Mouse (Mus musculus) thymus, postnatal 0 days (tissue): Measurements from ENCODE around the gene Rnf186. TPM values are rescaled to one million over a fixed set of nuclear protein-coding genes. Genes with fewer than 3 reads are reported as not detected.

Source experiments
- DNase-seq: peaks from one replicate; pipeline ENCODE4 v3.0.0-alpha.2; 2015; ENCODE audit warnings: low spot score
- polyA plus RNA-seq: library from polyadenylated mRNA; unstranded; fragments of >200 nt; fragmentation: Nextera tagmentation; extraction: Ambion mirVana; gene quantifications from 2 replicates; pipeline ENCODE4 v1.2.1, GENCODE M21; 2015

Rnf186 gene
- polyA plus RNA-seq: 0.61 and 1.1 TPM in 2 replicates

- DNase-seq: no peak
These were observed at the start of gene Rnf186 for GRCm38 (mm10) chr4:138966866-138967265. Rnf186 (plus strand) TSS chr4:138967112.

GRCm38 (mm10) chr4:138917282-138917681 lies 49.6 kb upstream of the Rnf186 start:
- DNase-seq: no peak

DNA sequence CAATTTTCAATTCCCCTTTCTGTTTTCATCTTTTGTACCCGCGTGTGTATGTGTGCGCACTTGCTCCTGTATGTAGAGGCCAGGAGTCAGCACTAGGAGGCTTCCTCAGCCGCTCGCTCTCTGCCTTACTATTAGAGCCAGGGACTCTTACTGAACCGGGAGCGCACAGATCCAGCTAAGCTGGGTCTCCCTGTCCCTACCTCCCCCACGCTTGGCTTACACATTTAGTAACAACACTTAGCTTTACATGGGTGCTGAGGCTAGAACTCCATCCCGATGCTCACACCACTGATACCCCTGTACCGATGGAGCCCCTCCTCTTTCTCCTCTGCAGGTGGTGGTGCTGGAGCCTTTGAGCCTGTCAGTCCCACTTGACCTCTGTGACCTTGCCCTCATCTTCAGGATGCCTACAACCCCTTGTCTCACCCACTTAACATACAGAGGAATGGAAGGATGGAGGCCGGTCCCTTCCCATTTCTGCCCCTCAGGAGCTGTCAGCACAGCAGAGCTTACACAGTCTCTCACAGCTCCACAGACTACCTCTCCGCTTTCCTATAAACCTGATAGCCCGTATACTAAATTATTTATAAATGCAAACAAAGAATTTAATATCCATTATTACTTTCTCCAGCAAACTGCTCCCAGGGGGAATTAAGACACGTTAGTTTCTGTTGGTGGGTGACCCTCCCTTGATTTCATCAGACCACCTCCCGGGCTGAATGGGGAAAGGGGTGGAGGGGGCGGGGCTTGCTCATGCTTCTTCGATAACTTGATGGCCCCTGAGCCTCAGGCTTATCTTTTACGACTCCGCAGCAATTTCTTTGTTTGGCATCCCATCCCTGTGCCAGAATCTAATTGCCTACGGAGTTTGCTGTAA lies 45.4 kb upstream of the Rnf186 start:
- no peak for DNase-seq

DNA sequence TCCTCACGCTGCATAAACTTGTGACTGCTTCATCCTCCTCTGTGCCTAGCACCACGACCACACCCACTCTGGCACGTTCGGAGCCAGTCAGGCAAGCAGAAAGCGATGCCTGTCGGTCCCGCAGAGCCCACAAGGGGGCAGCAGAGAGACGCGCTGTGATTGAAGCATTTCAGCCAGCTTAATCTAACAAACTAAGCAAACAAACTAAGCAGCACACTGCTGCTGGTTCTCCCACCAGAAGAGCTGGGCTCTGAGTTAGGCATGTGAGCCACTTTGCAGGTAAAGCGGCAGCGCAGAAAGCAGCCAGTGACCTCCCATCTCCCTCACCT lies 44.8 kb upstream of the Rnf186 start:
- peak; percentile 90 for DNase-seq

- no peak for DNase-seq
These were observed 41.4 kb upstream of the Rnf186 start for GRCm38 (mm10) chr4:138925561-138925960.

GRCm38 (mm10) chr4:138933862-138934261 lies 33.0 kb upstream of the Rnf186 start:
- DNase-seq: no peak

- no peak for DNase-seq
These were observed 32.3 kb upstream of the Rnf186 start for GRCm38 (mm10) chr4:138934456-138935145.

DNA sequence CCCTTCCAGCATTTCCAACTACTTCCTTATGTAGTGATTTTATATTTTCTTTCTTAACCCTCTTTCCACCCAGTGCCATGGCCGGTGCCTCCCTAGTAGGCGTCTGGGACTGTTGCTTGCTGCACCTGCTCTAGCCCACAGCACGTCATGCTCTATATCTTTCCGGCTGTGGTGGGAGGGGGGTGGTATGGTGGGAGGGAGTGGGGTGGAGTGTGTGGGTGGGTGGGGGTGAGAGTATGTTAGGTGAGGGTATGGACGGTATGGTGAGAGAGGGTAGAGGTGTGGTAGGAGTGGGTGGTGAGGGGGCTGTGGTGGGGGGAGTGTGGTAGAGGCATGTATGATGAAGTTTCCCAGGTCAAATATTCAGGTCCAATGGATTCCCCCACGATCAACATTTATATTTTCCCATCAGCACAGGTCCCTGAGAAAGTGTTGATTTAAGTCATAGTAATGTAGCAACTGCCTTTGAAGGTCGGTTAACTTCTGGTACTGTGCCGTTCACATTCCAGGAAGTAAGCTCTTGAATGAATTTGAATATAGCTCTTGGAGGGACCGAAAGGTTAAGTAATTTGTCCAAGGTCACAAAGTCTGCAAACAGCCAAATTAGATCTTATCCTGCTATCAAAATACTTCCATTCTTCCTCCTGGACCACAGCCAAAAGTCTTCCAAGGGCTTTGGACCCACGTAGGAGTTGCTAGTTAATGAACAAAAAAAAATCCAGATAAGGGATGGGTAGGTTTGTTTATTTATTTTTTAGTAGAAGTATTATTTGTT lies 28.2 kb upstream of the Rnf186 start:
- no peak for DNase-seq

- no peak for DNase-seq
These were observed 27.4 kb upstream of the Rnf186 start for GRCm38 (mm10) chr4:138939481-138939880.

DNA sequence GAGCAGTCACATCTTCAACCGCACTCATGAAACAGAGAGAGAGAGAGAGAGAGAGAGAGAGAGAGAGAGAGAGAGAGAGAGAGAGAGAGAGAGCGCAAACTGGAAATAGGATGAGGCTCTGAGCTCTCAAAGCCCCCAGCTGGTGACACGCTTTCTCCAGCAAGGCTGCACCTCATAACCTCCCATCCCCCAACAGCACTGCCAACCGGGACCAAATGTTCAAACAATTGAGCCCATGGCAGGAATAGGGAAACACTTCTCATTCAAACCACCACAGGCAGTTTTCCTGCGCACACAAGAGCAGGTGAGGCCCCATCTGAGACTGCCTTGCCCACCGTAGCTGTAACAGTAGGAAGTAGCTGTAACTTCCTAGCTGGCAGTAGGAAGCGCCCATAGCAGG lies 25.5 kb upstream of the Rnf186 start:
- peak; percentile 36 for DNase-seq

DNA sequence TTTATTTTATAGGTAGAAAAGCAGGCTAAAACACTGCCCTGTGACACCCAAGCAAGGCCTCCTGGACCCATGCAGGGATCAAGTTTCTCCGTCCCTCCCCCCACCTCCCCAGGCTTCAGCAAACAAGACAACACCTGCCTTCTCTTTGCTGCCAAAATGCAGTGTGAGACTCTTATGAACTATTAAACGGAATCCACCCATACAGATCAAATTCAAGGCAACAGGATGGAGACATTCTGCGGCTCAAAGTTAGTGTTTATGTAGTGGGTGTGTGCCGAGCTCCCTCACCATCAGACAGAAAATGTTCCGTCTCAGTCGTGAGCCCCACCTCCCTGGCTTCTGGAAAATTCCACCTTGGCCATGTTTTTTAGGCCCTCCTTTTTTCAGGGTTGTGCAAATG lies 24.9 kb upstream of the Rnf186 start:
- DNase-seq: no peak

GRCm38 (mm10) chr4:138943730-138944129 lies 23.2 kb upstream of the Rnf186 start:
- peak; percentile 96 for DNase-seq

DNA sequence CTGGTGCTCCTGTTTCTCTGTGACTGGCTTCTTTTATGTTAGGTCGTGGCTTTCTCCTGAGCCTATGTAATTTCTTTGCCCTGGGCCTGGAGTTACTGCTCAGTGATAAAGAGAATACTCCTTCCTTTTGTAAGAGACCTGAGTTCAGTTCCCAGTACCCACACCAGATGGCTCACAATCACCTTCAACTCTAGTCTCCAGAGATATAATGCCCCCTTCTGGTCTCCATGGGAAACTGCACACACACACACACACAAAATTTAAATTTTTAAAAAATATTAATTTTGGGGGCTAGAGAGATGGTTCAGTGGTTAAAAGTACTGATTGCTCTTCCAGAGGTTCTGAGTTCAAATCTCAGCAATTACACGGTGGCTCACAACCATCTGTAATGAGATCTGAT lies 18.7 kb upstream of the Rnf186 start:
- DNase-seq: no peak

DNA sequence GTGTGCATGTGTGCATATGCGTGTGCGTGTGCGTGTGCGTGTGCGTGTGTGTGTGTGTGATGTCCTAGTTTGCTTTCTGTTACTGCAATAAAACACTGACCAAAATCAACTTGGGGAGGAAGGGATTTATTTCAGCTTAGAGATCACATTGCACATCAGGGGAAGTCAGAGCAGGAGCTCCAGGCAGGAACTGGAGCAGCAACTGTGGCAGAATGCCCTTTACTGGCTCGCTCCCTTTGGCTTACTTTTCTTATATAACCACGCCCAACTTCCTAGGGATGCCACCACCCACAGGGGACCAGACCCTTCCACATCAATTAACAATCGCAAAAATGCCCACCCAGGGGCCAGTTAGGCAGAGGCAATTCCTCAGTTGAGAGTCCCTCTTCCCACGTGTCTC lies 8.3 kb upstream of the Rnf186 start:
- DNase-seq: no peak

DNA sequence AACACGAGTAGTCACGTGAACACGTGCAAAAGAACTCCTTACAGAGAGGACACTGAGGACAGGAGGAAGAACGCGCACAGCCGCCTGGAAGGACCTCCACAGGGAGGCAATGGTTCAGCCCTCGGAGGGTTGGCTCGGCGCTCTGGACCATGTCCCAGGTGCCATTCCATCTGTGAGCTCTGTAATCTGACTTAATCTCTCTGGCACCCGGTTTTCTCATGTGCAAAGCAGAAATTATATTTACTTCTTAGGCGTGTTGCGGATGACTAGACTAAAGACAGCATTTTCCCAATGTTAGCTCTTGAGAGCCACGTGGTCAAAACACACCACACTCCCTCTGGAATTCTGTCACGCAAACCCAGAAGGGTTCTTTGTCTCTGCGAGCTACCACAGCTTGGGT lies 7.8 kb upstream of the Rnf186 start:
- DNase-seq: no peak

GRCm38 (mm10) chr4:138959926-138960325 lies 7.0 kb upstream of the Rnf186 start:
- DNase-seq: no peak

DNA sequence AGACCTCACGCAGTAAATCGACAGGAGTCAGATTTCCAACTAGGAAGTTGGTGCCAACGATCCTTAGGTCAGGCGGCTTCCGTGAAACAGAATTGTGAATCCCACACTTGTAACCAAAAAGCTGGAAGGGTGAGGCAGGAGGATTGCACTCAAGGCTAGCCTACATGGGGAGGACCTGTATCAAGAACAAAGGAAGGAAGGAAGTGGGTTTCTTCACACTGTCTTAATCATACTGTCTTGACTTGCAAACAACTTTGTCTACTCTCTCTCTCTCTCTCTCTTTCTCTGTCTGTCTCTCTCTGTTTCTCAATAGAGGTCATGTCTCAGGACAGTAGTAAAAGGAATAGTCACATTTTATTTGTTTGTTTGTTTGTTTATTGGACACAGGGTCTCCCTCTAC lies 4.2 kb upstream of the Rnf186 start:
- DNase-seq: no peak

DNA sequence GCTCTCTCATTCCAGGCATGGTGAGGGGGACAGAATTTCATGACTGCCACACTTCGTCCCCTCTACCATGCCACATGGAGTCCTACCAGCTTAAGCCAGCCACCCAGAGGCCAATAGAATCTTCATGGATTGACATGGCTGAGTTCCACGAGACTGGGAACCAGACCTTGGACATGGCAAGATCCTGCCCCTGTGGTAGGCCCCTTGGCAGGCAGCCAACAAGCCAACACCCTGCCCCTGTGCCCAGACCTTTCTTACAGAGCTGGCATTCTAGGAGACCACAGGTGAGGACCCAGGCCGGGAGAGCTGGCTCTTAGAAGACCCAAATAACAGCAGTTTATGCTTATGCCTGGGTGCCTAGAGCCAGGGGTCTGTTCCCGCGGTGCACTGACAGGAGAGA lies 1.0 kb upstream of the Rnf186 start:
- no peak for DNase-seq

DNA sequence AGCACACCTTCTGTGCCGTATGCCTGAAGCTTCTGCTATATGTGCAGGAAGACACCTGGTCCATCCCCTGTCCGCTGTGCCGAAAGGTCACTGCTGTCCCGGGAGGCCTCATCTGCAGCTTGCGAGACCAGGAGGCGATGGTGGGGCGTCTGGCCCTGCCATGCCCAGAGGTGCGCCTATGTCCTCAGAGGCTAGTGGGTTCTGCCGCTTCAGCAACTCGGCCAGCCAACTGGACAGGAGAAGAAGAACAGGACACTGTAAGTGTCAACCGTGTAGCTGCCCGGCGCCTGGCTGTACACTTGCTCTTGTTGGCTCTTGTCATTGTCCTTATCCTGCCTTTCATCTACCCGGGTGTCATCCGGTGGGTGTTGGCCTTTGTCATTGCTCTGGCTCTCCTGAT lies 573 bp downstream of the Rnf186 start:
- no peak for DNase-seq

DNA sequence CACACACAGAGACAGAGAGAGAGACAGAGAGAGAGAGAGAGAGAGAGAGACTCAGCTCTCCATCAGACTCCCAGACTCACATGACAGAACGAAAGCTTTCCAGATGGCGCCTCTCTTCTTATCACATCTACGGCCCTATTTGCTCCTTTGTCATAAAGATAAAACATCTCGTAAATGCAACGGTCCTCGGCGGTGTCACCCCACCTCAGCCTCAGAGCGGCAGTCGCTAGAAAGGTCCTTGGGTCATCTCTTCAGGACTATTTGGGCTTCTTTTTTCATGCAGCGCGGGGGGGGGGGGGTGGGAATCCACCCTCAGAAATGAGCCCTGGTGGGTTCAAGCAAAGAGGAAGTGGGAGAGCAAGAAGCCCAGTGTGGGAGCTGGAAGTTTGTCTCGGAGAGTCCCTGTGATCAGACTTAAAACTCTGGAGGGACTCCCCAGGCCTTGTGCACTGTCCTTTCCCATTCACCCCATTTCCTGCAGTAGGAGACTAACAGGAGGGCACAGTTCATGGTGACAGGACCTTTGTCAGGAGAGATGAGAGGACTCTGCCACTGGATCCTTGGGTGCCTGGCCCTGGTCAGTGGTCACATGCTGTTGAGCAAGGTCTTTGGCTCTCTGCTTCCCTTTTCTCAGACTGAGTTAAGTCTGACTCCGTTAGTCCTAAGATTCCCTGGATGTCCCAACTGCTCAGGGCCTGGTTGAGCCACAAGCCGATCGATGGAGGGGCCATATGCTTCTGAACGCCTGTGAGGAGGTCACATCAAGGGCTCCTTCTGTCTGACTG lies 2.1 kb downstream of the Rnf186 start:
- DNase-seq: no peak

GRCm38 (mm10) chr4:138969736-138970135 lies 2.8 kb downstream of the Rnf186 start:
- DNase-seq: no peak
